Mouse (Mus musculus) ES-Bruce4 (cell line): ENCODE results near the gene Ldlrad3.

ENCODE experiments used
- CTCF ChIP-seq: IDR thresholded peaks from one replicate; pipeline ENCODE4 v1.8.1; 2011; ENCODE audit warnings: low read depth, low read length
- EP300 ChIP-seq: IDR thresholded peaks from 2 replicates; pipeline ENCODE4 v1.6.1; 2011; ENCODE audit warnings: low read depth, low read length; ENCODE audit not compliant: insufficient read depth
- POLR2A ChIP-seq: IDR thresholded peaks from one replicate; pipeline ENCODE4 v1.8.1; 2011; ENCODE audit warnings: low read length; ENCODE audit not compliant: insufficient read depth

DNA sequence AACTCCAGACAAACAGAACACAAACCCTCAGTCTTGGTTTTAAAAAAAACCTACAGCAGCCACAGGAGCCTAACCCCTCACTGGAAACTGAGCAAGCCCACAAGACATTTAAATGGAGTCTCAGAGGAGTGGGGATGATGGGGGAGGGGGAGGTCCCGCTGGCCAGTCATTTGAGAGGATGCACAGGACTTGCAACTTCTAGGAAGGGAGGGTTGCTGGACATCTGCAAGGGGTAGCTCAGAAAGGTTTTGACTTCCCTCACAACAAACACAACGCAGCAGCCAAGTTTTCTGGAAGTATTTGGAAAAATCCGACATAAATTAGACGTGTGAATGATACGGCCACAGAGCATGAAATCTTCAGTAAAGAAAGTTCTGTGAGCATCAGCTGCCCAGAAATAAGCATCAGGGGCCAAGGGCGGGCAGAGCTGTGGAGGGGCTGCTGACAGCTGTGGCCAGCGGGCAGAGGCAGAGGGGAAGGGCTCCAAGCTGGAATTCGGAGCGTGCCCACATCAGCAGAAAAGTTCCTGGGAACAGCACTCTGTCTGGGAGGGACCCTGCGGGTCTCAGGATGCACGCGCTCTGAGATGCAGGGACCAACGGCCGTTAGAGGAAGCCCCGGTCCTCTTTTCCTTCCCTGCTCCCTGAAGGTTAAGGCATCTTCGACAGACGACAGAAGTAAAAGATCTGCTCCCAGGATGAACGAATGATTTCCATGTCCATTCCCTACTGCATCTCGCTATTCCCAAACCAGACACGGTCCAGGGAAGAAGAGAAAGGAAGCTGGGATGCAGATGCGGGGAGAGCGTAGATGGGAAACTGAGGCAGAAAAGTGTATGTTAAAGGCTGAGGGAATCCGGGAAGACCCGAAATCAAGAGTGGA lies 875 bp downstream of the Ldlrad3 start:
- TF ChIP-seq EP300 (no peak), CTCF (no peak), POLR2A (no peak)
